Mouse (Mus musculus): Measurements from ENCODE around the gene Psmd14. TPM values are rescaled to one million over a fixed set of nuclear protein-coding genes. Genes with fewer than 3 reads are reported as not detected.

Psmd14 gene
- polyA plus RNA-seq, 1 experiment: 5.4 TPM

DNA sequence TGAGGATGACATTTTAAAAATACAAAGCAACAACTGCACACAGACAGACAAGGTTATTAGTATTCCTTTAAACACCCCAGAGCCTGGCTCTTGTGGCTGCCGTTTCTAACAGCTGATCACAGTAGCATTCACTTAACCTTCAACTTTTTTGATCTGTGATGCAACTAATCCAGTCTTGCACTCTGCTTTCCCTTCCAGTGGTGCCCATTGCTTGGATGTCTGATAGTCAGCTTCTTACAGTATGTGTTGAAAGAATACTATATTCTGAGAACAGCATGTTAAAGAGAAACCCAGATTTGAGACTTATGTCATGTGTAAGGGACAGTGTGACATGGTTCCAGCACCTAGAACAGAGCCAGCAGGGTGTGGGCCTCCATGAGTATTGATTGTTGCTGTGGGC, 34.6 kb downstream of the Psmd14 start:
- Histone ChIP-seq H3K4me1 (ENCODE audit: control insufficient read depth, insufficient read depth, insufficient read length, low read length) (peaks cover 2% of the 10 kb centered on the region; the same call in 1 of the 2 replicates), H3K4me3 (ENCODE audit: low read depth, low read length) (no peak overlapping the region), H3K36me3 (ENCODE audit: control insufficient read depth, insufficient read depth, low read length) (0 out of 2 replicates have a peak, but pooled peaks cover 3% of the 10 kb centered on the region), H3K27ac (ENCODE audit: insufficient read depth, low read depth, low read length) (no peak overlapping the region), H3K27me3 (ENCODE audit: control insufficient read depth, insufficient read depth, low read length) (no peaks in the 10 kb centered on the region)
- TF ChIP-seq CTCF (IDR thresholded peaks at IDR 0.05; ENCODE audit: extremely low read depth, insufficient read length, insufficient replicate concordance, low read depth, low read length) (no peak), POLR2A (IDR thresholded peaks at IDR 0.05; ENCODE audit: low read depth, low read length) (no peak)
- WGBS: 54% methylated on average over 1 of the region's 1 CpGs

DNA sequence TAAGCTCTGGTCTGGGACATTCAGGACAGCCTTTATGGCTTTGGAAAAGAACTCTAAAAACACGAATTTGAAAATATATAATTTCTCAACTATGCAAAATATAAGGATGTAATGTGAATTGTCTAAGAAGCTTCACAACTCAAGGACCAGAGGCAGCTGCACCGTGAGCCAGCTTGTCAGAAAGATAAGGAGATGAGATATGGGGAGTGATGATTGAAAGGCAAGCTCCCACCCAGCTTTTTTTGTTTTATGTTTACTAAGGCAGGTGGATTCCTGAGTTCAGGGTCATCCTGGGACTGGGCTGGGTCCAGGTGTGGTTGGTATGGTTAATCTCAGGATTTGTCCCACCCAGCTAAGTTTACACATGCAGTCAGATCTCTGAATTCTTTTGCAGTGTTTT, 35.1 kb downstream of the Psmd14 start:
- H3K4me3 ChIP-seq (ENCODE audit: low read depth, low read length): no peak overlapping the region
- 26% methylated on average over 2 of the region's 2 CpGs for WGBS
- 0 out of 2 replicates have a peak, but pooled peaks cover 3% of the 10 kb centered on the region for H3K36me3 ChIP-seq (ENCODE audit: control insufficient read depth, insufficient read depth, low read length)
- no peak overlapping the region for H3K27ac ChIP-seq (ENCODE audit: insufficient read depth, low read depth, low read length)
- peaks cover 2% of the 10 kb centered on the region; the same call in 1 of the 2 replicates for H3K4me1 ChIP-seq (ENCODE audit: control insufficient read depth, insufficient read depth, insufficient read length, low read length)
- TF ChIP-seq POLR2A (IDR thresholded peaks at IDR 0.05; ENCODE audit: low read depth, low read length) (no peak), CTCF (IDR thresholded peaks at IDR 0.05; ENCODE audit: extremely low read depth, insufficient read length, insufficient replicate concordance, low read depth, low read length) (no peak)
- no peaks in the 10 kb centered on the region for H3K27me3 ChIP-seq (ENCODE audit: control insufficient read depth, insufficient read depth, low read length)

DNA sequence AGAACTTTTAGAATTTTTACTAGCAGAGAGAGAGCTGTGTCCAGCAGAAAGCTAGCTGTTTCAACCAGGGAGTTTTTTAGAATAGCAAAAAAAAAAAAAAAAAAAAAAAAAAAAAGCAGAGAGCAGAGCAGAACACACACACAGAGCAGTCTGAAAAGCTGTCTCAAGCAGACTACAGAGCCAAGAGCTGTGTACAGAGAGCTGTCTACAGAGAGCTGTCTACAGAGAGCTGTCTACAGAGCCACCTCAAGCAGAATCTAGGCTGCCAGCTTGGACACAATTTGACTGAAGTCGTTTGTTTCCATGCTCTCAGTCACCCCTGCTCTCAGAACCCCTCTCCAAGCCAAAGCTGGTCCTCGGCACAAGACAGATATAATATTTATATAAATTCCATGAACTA, 35.9 kb downstream of the Psmd14 start:
- no peak for TF ChIP-seq POLR2A (IDR thresholded peaks at IDR 0.05; ENCODE audit: low read depth, low read length)
- TF ChIP-seq CTCF (IDR thresholded peaks at IDR 0.05; ENCODE audit: extremely low read depth, insufficient read length, insufficient replicate concordance, low read depth, low read length): no peak
- no peak overlapping the region for H3K27ac ChIP-seq (ENCODE audit: insufficient read depth, low read depth, low read length)
- 0 out of 2 replicates have a peak, but pooled peaks cover 3% of the 10 kb centered on the region for H3K36me3 ChIP-seq (ENCODE audit: control insufficient read depth, insufficient read depth, low read length)
- H3K27me3 ChIP-seq (ENCODE audit: control insufficient read depth, insufficient read depth, low read length): no peaks in the 10 kb centered on the region
- H3K4me1 ChIP-seq (ENCODE audit: control insufficient read depth, insufficient read depth, insufficient read length, low read length): peaks cover 2% of the 10 kb centered on the region; the same call in 1 of the 2 replicates
- WGBS: 67% methylated on average over 2 of the region's 2 CpGs
- H3K4me3 ChIP-seq (ENCODE audit: low read depth, low read length): no peak overlapping the region

DNA sequence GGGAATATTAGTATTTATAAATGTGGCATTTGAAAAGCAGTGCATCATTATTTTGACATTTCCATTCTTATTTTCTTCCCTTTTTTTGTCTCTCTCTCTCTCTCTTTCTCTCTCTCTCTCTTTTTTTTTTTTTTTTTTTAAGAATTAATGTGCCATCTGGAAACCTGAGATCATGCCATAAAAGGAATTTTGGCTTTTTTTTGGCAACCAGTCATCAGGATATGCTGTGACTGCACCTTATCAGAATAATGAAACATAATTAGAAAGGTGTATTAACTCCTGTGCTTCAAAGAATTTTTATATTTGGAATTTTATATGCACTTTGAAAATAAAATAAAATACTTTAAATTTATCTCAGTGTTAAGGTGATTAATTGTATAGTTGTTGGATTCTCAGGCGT, 39.2 kb downstream of the Psmd14 start:
- no peak for TF ChIP-seq POLR2A (IDR thresholded peaks at IDR 0.05; ENCODE audit: low read depth, low read length)
- no peak for TF ChIP-seq CTCF (IDR thresholded peaks at IDR 0.05; ENCODE audit: extremely low read depth, insufficient read length, insufficient replicate concordance, low read depth, low read length)
- Histone ChIP-seq H3K27ac (ENCODE audit: insufficient read depth, low read depth, low read length) (no peak overlapping the region), H3K36me3 (ENCODE audit: control insufficient read depth, insufficient read depth, low read length) (no peaks in the 10 kb centered on the region), H3K4me1 (ENCODE audit: control insufficient read depth, insufficient read depth, insufficient read length, low read length) (peaks cover 2% of the 10 kb centered on the region; the same call in 1 of the 2 replicates), H3K27me3 (ENCODE audit: control insufficient read depth, insufficient read depth, low read length) (no peaks in the 10 kb centered on the region), H3K4me3 (ENCODE audit: low read depth, low read length) (no peak overlapping the region)
- 92% methylated on average over 1 of the region's 1 CpGs for WGBS

DNA sequence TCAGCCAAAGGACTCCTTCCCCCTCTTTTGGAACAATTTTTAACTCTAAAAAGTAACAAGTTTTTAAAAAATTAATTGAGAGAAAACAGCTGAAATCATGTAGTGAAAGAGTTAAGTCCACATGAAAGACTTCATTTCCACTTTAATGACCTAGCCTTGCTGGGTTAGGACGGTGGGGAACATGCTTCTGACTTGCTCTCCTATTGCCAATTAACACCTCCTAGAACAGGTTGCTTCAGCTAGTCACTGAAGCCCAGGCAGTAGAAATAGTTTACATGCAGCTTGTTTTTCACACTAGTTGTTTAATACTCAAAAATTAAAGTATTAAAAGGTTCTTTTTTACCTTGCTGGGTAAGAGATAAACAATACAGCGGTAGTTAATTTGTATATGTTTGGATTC, 39.8 kb downstream of the Psmd14 start:
- Histone ChIP-seq H3K27ac (ENCODE audit: insufficient read depth, low read depth, low read length) (no peak overlapping the region), H3K4me3 (ENCODE audit: low read depth, low read length) (no peak overlapping the region), H3K4me1 (ENCODE audit: control insufficient read depth, insufficient read depth, insufficient read length, low read length) (peaks cover 2% of the 10 kb centered on the region; the same call in 1 of the 2 replicates), H3K27me3 (ENCODE audit: control insufficient read depth, insufficient read depth, low read length) (no peaks in the 10 kb centered on the region), H3K36me3 (ENCODE audit: control insufficient read depth, insufficient read depth, low read length) (no peaks in the 10 kb centered on the region)
- 74% methylated on average over 2 of the region's 2 CpGs for WGBS
- no peak for TF ChIP-seq CTCF (IDR thresholded peaks at IDR 0.05; ENCODE audit: extremely low read depth, insufficient read length, insufficient replicate concordance, low read depth, low read length)
- no peak for TF ChIP-seq POLR2A (IDR thresholded peaks at IDR 0.05; ENCODE audit: low read depth, low read length)

DNA sequence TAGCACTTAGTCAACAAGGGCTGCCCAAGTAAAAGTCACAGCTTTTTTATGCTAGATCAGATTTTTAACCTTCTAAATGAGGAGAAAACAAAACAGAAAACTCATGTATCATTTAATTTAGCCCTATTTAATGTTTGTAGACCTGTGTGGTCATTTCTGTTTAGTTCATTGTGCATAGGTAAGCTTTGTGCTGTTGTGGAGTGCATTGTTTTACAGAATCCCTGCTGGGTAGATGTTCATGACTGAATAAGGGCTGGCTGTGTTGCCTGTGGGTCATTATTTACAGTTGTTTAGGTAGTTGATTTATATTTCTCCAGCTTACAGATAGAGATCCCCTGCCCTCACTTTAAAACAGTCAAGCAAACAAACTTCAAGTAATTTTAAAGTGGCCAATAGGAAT, 40.9 kb downstream of the Psmd14 start:
- no peaks in the 10 kb centered on the region for H3K36me3 ChIP-seq (ENCODE audit: control insufficient read depth, insufficient read depth, low read length)
- no peaks in the 10 kb centered on the region for H3K27me3 ChIP-seq (ENCODE audit: control insufficient read depth, insufficient read depth, low read length)
- no peaks in the 10 kb centered on the region for H3K4me1 ChIP-seq (ENCODE audit: control insufficient read depth, insufficient read depth, insufficient read length, low read length)
- no peak overlapping the region for H3K27ac ChIP-seq (ENCODE audit: insufficient read depth, low read depth, low read length)
- TF ChIP-seq POLR2A (IDR thresholded peaks at IDR 0.05; ENCODE audit: low read depth, low read length) (no peak), CTCF (IDR thresholded peaks at IDR 0.05; ENCODE audit: extremely low read depth, insufficient read length, insufficient replicate concordance, low read depth, low read length) (no peak)
- H3K4me3 ChIP-seq (ENCODE audit: low read depth, low read length): no peak overlapping the region

DNA sequence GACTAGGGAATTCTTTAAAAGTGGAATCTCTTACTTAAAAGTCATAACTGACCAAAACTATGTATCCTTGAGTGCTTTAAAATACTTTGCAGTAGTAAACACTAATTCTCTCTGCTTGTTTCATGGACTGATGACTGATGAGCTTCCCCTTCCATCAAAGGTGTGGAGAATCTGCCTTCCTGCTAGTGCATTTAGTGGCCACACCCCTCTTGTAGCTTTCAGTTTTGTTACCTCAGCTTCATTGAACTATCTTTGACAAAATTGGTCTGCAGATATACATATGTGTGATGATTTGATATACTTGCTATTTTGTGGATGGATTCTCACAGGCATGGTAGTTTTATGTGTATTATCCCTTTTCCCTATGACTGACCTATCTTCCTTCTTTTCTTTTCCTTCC, 43.5 kb downstream of the Psmd14 start:
- Histone ChIP-seq H3K27me3 (ENCODE audit: control insufficient read depth, insufficient read depth, low read length) (no peaks in the 10 kb centered on the region), H3K36me3 (ENCODE audit: control insufficient read depth, insufficient read depth, low read length) (0 out of 2 replicates have a peak, but pooled peaks cover 2% of the 10 kb centered on the region), H3K4me3 (ENCODE audit: low read depth, low read length) (no peak overlapping the region), H3K4me1 (ENCODE audit: control insufficient read depth, insufficient read depth, insufficient read length, low read length) (no peaks in the 10 kb centered on the region), H3K27ac (ENCODE audit: insufficient read depth, low read depth, low read length) (no peak overlapping the region)
- TF ChIP-seq POLR2A (IDR thresholded peaks at IDR 0.05; ENCODE audit: low read depth, low read length) (no peak), CTCF (IDR thresholded peaks at IDR 0.05; ENCODE audit: extremely low read depth, insufficient read length, insufficient replicate concordance, low read depth, low read length) (no peak)
